Mouse (Mus musculus) hindbrain, embryonic 12.5 days (tissue): ENCODE measurements around the gene Hat1. TPM values are rescaled to one million over a fixed set of nuclear protein-coding genes. Genes with fewer than 3 reads are reported as not detected.

ENCODE experiments used
- ATAC-seq: fragments of 200-750 bp; cut with Nextera tagmentation; 2 replicates; pipeline ENCODE4 v1.8.0; 2017; ENCODE audit warnings: moderate TSS enrichment; ENCODE audit not compliant: low FRiP score
- H3K27ac ChIP-seq: fragments of 300-500 bp; sonication (generic); 2 replicates; pipeline ENCODE4 v1.5.1; 2016; ENCODE audit warnings: mild to moderate bottlenecking
- H3K27me3 ChIP-seq: fragments of 300-500 bp; sonication (generic); 2 replicates; pipeline ENCODE4 v1.6.1; 2016; ENCODE audit warnings: mild to moderate bottlenecking
- H3K36me3 ChIP-seq: fragments of 300-500 bp; sonication (generic); 2 replicates; pipeline ENCODE4 v1.6.1; 2016; ENCODE audit warnings: mild to moderate bottlenecking
- H3K4me1 ChIP-seq: fragments of 300-500 bp; sonication (generic); 2 replicates; pipeline ENCODE4 v1.6.1; 2016
- H3K4me2 ChIP-seq: fragments of 300-500 bp; sonication (generic); replicated peaks from 2 replicates; pipeline ENCODE4 v1.6.1; 2016; ENCODE audit warnings: mild to moderate bottlenecking
- H3K4me3 ChIP-seq: fragments of 300-500 bp; sonication (generic); 2 replicates; pipeline ENCODE4 v1.5.1; 2016; ENCODE audit warnings: mild to moderate bottlenecking
- H3K9ac ChIP-seq: fragments of 300-500 bp; sonication (generic); 2 replicates; pipeline ENCODE4 v1.6.1; 2016; ENCODE audit warnings: mild to moderate bottlenecking, moderate library complexity
- H3K9me3 ChIP-seq: fragments of 300-500 bp; sonication (generic); replicated peaks from 2 replicates; pipeline ENCODE4 v1.6.1; 2016; ENCODE audit warnings: mild to moderate bottlenecking
- WGBS: fragments of 180-500 bp; shearing (Covaris S2); methylation state at CpG from one replicate; pipeline ENCODE4 v1.1.7; 2016; 5-methylcytosine and 5-hydroxymethylcytosine counted together
- polyA plus RNA-seq: library from polyadenylated mRNA; unstranded; fragments of >200 nt; fragmentation: Nextera tagmentation; extraction: Ambion mirVana; gene quantifications from 2 replicates; pipeline ENCODE4 v1.2.1, GENCODE M21; 2016

The Hat1 gene
- polyA plus RNA-seq, 1 experiment from 2014 or later: 94.9 TPM

DNA sequence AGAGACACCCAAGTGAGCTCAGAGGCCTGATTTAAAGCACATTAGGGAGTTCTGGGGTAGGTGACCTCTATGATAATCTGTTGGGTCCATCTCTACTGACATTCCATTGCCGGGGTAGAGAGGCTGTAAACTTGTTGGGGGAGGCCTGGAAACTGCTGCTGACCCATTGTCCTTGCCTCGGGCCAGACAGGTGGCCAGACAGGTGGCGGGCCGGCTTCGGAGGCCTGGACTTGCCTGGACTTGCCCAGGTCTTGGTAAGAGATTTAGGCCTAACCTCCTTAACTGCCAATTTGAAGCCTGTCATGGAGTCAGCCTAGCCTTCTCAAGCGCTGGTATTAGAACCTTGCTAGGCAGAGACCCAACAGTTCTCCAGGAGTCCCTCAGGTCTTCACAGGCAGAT lies 992 bp upstream of the Hat1 start:
- Histone ChIP-seq H3K27me3 (no peaks in the 10 kb centered on the region), H3K36me3 (peaks cover 13% of the 10 kb centered on the region), H3K9me3 (no peaks in the 10 kb centered on the region), H3K4me2 (no peak overlapping the region), H3K4me1 (peaks cover 7% of the 10 kb centered on the region), H3K9ac (no peak overlapping the region), H3K4me3 (no peak overlapping the region), H3K27ac (no peak overlapping the region)
- ATAC-seq: no peak
- 91% methylated on average over 6 of the region's 6 CpGs for WGBS

DNA sequence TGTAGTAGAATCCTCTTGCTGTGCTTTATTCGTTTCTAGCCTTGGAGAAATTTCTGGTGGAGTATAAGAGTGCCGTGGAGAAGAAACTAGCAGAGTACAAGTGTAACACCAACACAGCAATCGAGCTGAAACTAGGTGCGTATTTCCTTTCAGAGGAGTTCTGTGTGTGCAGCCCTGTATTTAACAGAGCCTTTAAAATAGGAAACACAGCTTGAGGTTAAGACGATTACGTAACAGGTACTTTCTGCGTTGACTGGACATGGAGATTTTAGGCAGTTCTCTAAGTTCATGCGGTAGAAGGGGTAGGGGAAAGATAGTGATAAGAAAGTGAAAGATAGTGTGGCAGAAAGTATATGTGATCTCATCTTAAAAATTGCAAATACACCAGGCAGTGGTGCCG lies 1.1 kb downstream of the Hat1 start:
- H3K27me3 ChIP-seq: no peaks in the 10 kb centered on the region
- 69% methylated on average over 9 of the region's 9 CpGs for WGBS
- H3K36me3 ChIP-seq: peaks cover 16% of the 10 kb centered on the region
- peak overlapping the region; percentile 92 for H3K4me3 ChIP-seq
- peak overlapping the region; percentile 88 for H3K9ac ChIP-seq
- H3K4me2 ChIP-seq: peak overlapping the region; percentile 74
- no peak overlapping the region for H3K27ac ChIP-seq
- H3K4me1 ChIP-seq: peaks cover 7% of the 10 kb centered on the region
- H3K9me3 ChIP-seq: no peaks in the 10 kb centered on the region
- ATAC-seq: no peak

DNA sequence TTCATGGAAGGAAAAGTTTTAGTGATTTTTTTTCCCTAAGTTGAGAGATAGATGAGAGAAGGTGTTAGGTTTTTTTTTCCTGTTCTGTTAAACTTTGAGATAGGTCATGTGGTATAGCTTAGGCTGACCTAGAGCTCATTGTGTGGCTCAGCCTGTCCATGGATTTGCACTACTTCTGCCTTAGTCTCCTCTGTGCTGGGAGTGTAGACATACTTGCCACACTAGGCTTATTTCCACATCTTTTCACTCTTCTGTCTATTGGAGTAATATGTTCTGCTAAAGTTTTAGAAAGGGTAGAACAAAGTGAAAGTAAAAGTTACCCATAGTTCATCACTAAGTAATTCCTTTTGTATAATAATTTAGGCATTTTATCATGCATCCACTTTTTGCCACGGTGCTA lies 16.9 kb downstream of the Hat1 start:
- no peak for ATAC-seq
- Histone ChIP-seq H3K9me3 (no peaks in the 10 kb centered on the region), H3K4me2 (no peak overlapping the region), H3K36me3 (peaks cover 11% of the 10 kb centered on the region), H3K27ac (no peak overlapping the region), H3K4me1 (no peaks in the 10 kb centered on the region), H3K27me3 (no peaks in the 10 kb centered on the region), H3K4me3 (no peak overlapping the region), H3K9ac (no peak overlapping the region)
- WGBS: 98% methylated on average over 1 of the region's 1 CpGs

DNA sequence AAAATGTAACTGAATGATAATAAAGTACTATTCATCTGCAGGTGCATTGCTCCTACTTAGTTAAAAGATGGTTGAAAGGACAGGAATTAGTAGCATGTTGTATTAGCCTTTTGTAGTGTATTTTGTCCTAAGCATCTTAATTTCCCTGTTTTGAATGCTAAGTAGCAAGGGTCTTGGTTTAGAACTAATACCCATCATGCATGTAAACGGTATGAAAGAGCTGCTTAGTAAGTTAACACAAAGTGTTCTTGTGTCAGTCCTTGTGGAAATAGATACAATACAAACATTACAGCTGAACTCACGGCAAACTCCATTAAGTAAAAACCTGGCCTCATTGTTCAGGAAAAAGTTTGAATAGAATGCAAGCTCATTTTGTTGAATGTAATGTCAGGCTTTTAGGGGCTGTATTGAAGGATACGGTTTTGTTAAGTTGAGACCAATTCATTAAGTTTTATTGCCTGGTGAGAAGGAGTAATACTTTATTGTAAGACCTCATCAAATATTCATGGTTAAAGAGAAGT lies 30.1 kb downstream of the Hat1 start:
- peaks cover 24% of the 10 kb centered on the region; the same call in 1 of the 2 replicates for H3K36me3 ChIP-seq
- no peak overlapping the region for H3K27ac ChIP-seq
- H3K27me3 ChIP-seq: no peaks in the 10 kb centered on the region
- H3K4me2 ChIP-seq: no peak overlapping the region
- no peak overlapping the region for H3K9ac ChIP-seq
- WGBS: 58% methylated on average over 3 of the region's 3 CpGs
- H3K9me3 ChIP-seq: no peaks in the 10 kb centered on the region
- H3K4me3 ChIP-seq: no peak overlapping the region
- no peak for ATAC-seq
- H3K4me1 ChIP-seq: no peaks in the 10 kb centered on the region

DNA sequence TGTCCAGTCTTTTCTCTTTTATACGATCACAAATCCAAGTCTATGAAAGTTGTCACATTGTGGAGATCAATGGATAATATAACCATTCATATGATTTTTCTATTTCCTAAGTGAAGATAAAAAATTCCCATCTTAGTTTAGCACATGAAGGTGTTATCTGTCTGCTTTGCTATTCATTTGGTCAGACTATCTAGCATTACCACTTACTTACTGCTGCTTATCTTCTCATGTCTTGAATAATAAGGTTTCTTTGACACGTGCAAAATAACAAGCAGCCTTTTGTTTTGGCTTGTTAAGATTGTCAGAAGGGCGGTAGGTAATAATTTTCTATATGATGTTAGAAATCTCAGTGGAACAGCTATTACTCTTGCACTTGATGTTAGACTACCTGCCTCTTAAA lies 30.6 kb downstream of the Hat1 start:
- Histone ChIP-seq H3K9ac (no peak overlapping the region), H3K27me3 (no peaks in the 10 kb centered on the region), H3K4me1 (no peaks in the 10 kb centered on the region), H3K4me3 (no peak overlapping the region), H3K4me2 (no peak overlapping the region), H3K36me3 (peaks cover 27% of the 10 kb centered on the region; the same call in 1 of the 2 replicates), H3K27ac (no peak overlapping the region), H3K9me3 (no peaks in the 10 kb centered on the region)
- WGBS: 86% methylated on average over 3 of the region's 3 CpGs
- ATAC-seq: no peak

DNA sequence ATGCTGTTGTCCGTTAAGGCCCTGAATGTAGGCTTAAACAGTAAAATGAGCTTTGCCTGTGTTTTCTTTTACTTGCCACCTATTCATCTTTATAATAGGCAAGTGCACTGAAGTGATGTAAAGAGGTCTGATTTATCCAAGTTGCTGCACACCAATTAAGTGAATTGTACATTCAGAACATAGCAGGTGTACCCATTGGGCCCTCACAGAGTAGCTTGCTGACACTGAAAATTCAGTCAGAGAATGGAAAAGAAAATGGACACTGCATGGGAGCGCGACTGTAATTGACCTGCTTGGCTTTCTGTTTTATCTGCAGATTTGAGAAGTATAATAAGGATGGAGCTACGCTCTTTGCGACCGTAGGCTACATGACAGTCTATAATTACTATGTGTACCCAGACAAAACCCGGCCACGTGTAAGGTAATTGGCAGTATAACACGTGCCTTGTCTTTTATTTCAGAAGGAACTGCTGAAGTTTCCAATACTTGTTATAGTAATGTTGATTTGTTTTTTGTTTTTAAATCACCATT lies 32.2 kb downstream of the Hat1 start:
- H3K9me3 ChIP-seq: no peaks in the 10 kb centered on the region
- peaks cover 25% of the 10 kb centered on the region; the same call in 1 of the 2 replicates for H3K36me3 ChIP-seq
- H3K4me1 ChIP-seq: no peaks in the 10 kb centered on the region
- H3K27ac ChIP-seq: no peak overlapping the region
- H3K4me2 ChIP-seq: no peak overlapping the region
- H3K27me3 ChIP-seq: no peaks in the 10 kb centered on the region
- no peak for ATAC-seq
- H3K9ac ChIP-seq: no peak overlapping the region
- WGBS: 91% methylated on average over 9 of the region's 9 CpGs
- H3K4me3 ChIP-seq: no peak overlapping the region

DNA sequence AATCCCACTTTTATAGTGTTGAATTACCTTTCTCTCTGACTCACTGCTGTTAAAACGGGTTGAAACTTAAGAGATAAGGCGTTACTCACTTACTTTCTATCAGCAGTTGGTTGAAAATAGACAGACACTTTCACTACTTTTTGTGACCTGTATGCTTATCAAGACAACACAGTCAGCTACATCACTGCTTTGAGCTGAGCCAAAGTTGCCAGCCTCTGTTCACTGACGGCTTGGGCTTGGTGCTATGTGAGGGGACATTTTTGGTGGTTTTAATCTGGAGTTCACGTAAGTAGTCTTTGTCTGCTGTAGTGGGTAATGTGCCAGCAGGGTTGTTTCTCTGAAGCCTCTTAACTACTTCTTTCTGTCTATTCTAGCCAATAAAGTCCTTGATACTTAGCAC lies 35.8 kb downstream of the Hat1 start:
- H3K36me3 ChIP-seq: peaks cover 32% of the 10 kb centered on the region
- no peak overlapping the region for H3K9ac ChIP-seq
- no peak overlapping the region for H3K4me2 ChIP-seq
- H3K4me3 ChIP-seq: no peak overlapping the region
- no peaks in the 10 kb centered on the region for H3K27me3 ChIP-seq
- H3K4me1 ChIP-seq: no peaks in the 10 kb centered on the region
- H3K27ac ChIP-seq: no peak overlapping the region
- H3K9me3 ChIP-seq: no peaks in the 10 kb centered on the region
- ATAC-seq: no peak
- 91% methylated on average over 4 of the region's 4 CpGs for WGBS

DNA sequence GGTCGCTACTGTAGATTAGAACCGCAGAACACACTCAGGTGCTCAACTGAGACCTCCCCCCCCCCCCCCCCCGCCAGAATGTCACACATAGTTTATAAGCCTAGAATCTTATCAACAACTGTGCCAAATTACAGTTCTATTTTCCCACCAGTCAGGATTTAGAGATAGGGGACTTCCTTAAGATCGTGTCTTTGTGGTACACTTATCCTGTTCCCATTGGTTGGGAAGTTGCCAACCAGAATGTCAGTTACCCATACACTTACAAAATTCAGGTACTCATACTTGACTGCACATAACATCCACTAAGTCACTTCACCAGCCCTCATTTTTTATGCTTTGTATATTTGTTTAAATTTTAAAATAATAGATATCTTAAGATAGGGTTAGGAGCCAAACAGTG lies 46.7 kb downstream of the Hat1 start:
- peaks cover 28% of the 10 kb centered on the region for H3K36me3 ChIP-seq

DNA sequence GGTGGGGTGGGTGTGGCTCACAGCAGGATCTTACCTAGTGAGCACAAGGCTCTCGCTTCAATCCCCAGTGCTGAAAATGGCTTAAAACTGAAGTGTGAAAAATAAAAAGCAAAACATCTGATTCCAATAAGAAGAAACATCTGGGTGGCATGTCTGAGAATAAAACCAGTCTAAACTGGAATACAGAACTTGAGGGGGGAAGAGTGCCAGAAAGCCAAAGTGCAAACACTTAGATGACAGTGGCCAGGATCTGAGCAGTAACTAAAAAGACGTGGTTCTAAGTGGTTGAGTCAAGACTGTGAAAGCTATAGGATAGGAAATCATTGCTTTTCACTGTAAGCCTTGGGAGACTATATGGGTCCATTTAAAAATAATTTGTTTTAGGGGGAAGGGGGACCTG lies 54.6 kb downstream of the Hat1 start:
- H3K27me3 ChIP-seq: no peaks in the 10 kb centered on the region
- H3K27ac ChIP-seq: no peak overlapping the region
- no peaks in the 10 kb centered on the region for H3K9me3 ChIP-seq
- no peak overlapping the region for H3K9ac ChIP-seq
- H3K4me2 ChIP-seq: no peak overlapping the region
- no peak overlapping the region for H3K4me3 ChIP-seq
- ATAC-seq: no peak
- no peaks in the 10 kb centered on the region for H3K4me1 ChIP-seq
- H3K36me3 ChIP-seq: peaks cover 18% of the 10 kb centered on the region
- WGBS: 37% methylated on average over 2 of the region's 2 CpGs

More for the DNA sequence above, 46.7 kb downstream of the Hat1 start:
- H3K9ac ChIP-seq: no peak overlapping the region
- H3K9me3 ChIP-seq: no peaks in the 10 kb centered on the region
- H3K4me3 ChIP-seq: no peak overlapping the region
- 82% methylated on average over 4 of the region's 4 CpGs for WGBS
- ATAC-seq: no peak
- H3K4me1 ChIP-seq: no peaks in the 10 kb centered on the region
- H3K27me3 ChIP-seq: no peaks in the 10 kb centered on the region
- no peak overlapping the region for H3K4me2 ChIP-seq
- H3K27ac ChIP-seq: no peak overlapping the region

DNA sequence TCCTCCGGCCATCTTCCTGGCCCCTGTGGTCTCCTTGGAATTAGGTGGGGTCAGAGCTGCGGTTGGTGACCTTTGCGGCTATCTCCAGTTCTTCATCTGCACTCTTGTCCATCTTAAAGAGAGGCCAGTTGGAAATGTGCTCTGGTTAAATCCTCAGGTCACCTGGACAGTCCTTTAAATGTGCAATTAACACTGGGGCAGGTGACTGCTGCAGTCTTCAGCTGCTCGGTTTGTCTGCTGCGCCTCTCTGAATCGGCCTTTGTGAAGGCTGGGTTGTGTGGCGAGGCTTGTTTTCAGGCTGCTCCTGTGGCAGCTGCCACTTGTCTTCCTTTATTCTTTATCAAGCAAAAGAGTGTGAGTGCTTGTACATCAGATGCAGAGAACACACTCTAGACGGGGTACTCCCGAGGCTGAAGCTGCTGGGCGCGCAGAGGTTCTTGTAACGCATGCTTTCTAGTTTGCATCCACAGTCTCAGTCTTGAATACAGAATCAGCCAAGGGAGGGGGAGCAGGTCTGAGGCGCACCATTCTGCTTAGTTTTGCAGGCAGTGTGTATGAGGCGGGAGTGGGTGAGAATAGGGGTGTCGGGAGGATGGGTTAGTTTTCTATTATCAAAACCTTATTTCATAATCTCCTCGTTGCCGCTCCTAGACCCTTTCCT lies 56.9 kb downstream of the Hat1 start:
- H3K9me3 ChIP-seq: no peaks in the 10 kb centered on the region
- H3K36me3 ChIP-seq: peaks cover 6% of the 10 kb centered on the region; the same call in 1 of the 2 replicates
- H3K4me1 ChIP-seq: no peaks in the 10 kb centered on the region
- no peak overlapping the region for H3K4me3 ChIP-seq
- no peak for ATAC-seq
- no peak overlapping the region for H3K27ac ChIP-seq
- H3K4me2 ChIP-seq: no peak overlapping the region
- no peak overlapping the region for H3K9ac ChIP-seq
- no peaks in the 10 kb centered on the region for H3K27me3 ChIP-seq
- WGBS: 53% methylated on average over 17 of the region's 17 CpGs

DNA sequence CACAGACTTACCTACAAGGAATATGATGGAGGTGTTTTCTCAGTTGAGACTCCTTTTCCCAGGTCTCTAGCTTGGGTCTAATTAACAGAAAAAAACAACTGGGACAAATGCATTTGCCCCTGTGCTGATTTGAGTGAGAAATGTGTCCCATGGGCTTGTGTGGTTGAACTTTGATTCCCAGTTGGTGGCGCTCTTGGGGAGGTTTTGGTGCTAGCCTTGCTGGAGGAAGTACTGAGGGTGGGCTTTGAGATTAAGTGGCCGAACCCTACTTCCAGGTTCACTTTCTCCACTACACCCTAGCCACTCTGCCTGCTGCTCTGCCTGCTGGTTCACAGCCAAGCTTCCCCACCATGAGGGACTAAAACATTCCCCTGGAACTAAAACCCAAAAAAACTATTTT lies 60.8 kb downstream of the Hat1 start:
- ATAC-seq: no peak
- Histone ChIP-seq H3K36me3 (no peaks in the 10 kb centered on the region), H3K9ac (no peak overlapping the region), H3K27ac (no peak overlapping the region), H3K4me2 (no peak overlapping the region), H3K9me3 (no peaks in the 10 kb centered on the region), H3K27me3 (peaks cover 5% of the 10 kb centered on the region; the same call in 1 of the 2 replicates), H3K4me1 (peaks cover 4% of the 10 kb centered on the region), H3K4me3 (no peak overlapping the region)
- 11% methylated on average over 2 of the region's 2 CpGs for WGBS

DNA sequence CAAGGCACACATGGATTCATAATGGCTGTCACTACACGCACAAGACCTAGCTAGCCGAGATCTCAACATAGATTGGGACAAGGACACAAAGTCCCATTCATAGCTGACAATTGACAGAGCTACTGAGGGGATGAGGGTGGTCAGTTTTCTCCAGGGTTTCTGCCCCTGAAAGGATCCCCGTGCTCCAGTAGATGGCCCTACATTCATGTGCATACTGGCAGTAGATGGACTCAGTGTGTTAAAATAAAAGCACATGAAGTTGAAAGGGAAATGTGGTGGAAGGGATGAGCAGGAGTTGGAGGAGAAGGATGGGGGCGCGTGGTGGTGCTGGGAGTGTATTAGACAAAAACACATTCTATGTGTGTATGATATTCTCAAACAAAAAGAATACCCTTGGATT lies 63.0 kb downstream of the Hat1 start:
- 68% methylated on average over 5 of the region's 5 CpGs for WGBS
- no peak overlapping the region for H3K9ac ChIP-seq
- peaks cover 4% of the 10 kb centered on the region for H3K4me1 ChIP-seq
- H3K4me2 ChIP-seq: no peak overlapping the region
- no peaks in the 10 kb centered on the region for H3K36me3 ChIP-seq
- H3K4me3 ChIP-seq: no peak overlapping the region
- no peaks in the 10 kb centered on the region for H3K9me3 ChIP-seq
- H3K27ac ChIP-seq: no peak overlapping the region
- H3K27me3 ChIP-seq: peaks cover 5% of the 10 kb centered on the region; the same call in 1 of the 2 replicates
- no peak for ATAC-seq
